Mouse (Mus musculus): ENCODE results near the gene Ap1m2. TPM values are rescaled to one million over a fixed set of nuclear protein-coding genes. Genes with fewer than 3 reads are reported as not detected.
"Not testable (repeated sequence)": the region's sequence is repeated elsewhere in the genome, so short reads cannot be mapped to it uniquely, and the experiment has no call there.

The Ap1m2 gene
- polyA plus RNA-seq, 1 experiment from 2014 or later = 1.2 TPM

- Histone ChIP-seq H3K4me1 (peaks cover 20% of the 10 kb centered on the region), H3K36me3 (replicated peaks) (no peaks in the 10 kb centered on the region), H3K4me2 (no peak overlapping the region), H3K9ac (no peak overlapping the region), H3K27me3 (replicated peaks) (no peaks in the 10 kb centered on the region), H3K9me3 (no peaks in the 10 kb centered on the region), H3K27ac (no peak overlapping the region), H3K4me3 (no peak overlapping the region)
- ATAC-seq (replicated peaks) = no peak
- 86% methylated on average over 8 of the region's 8 CpGs for WGBS
These were observed 24.4 kb upstream of the Ap1m2 start for GRCm38 (mm10) chr9:21336491-21336890.

- no peak overlapping the region for H3K4me3 ChIP-seq
These were observed 23.3 kb upstream of the Ap1m2 start for GRCm38 (mm10) chr9:21335391-21335790.

GRCm38 (mm10) chr9:21334747-21335146, 22.6 kb upstream of the Ap1m2 start:
- no peaks in the 10 kb centered on the region for H3K9me3 ChIP-seq
- no peak overlapping the region for H3K27ac ChIP-seq
- no peak overlapping the region for H3K9ac ChIP-seq
- H3K4me1 ChIP-seq = peaks cover 22% of the 10 kb centered on the region
- H3K27me3 ChIP-seq (replicated peaks) = no peaks in the 10 kb centered on the region
- H3K4me3 ChIP-seq = no peak overlapping the region
- ATAC-seq (replicated peaks) = no peak
- no peaks in the 10 kb centered on the region for H3K36me3 ChIP-seq (replicated peaks)
- H3K4me2 ChIP-seq = no peak overlapping the region

More at GRCm38 (mm10) chr9:21335391-21335790, 23.3 kb upstream of the Ap1m2 start:
- Histone ChIP-seq H3K4me2 (no peak overlapping the region), H3K36me3 (replicated peaks) (no peaks in the 10 kb centered on the region), H3K27me3 (replicated peaks) (no peaks in the 10 kb centered on the region), H3K9me3 (no peaks in the 10 kb centered on the region), H3K4me1 (peaks cover 20% of the 10 kb centered on the region), H3K9ac (no peak overlapping the region), H3K27ac (no peak overlapping the region)
- ATAC-seq (replicated peaks) = no peak
- WGBS = 84% methylated on average over 4 of the region's 4 CpGs

- no peak for ATAC-seq (replicated peaks)
- Histone ChIP-seq H3K4me3 (no peak overlapping the region), H3K27ac (no peak overlapping the region), H3K4me2 (no peak overlapping the region), H3K27me3 (replicated peaks) (no peaks in the 10 kb centered on the region), H3K36me3 (replicated peaks) (no peaks in the 10 kb centered on the region), H3K9ac (no peak overlapping the region), H3K4me1 (peaks cover 22% of the 10 kb centered on the region), H3K9me3 (no peaks in the 10 kb centered on the region)
- 93% methylated on average over 1 of the region's 1 CpGs for WGBS
These were observed 21.4 kb upstream of the Ap1m2 start for GRCm38 (mm10) chr9:21333523-21333922.

GRCm38 (mm10) chr9:21332161-21333061, 20.3 kb upstream of the Ap1m2 start:
- Histone ChIP-seq H3K27ac (0 out of 2 replicates have a peak overlapping the region, but pooled peaks have one; percentile 37), H3K36me3 (replicated peaks) (no peaks in the 10 kb centered on the region), H3K4me3 (no peak overlapping the region), H3K4me1 (peaks cover 20% of the 10 kb centered on the region; the same call in 1 of the 2 replicates), H3K9me3 (no peaks in the 10 kb centered on the region), H3K4me2 (no peak overlapping the region), H3K9ac (no peak overlapping the region), H3K27me3 (replicated peaks) (no peaks in the 10 kb centered on the region)
- WGBS = 24% methylated on average over 9 of the region's 9 CpGs
- ATAC-seq (replicated peaks) = peak; percentile 56

- Histone ChIP-seq H3K36me3 (replicated peaks) (no peaks in the 10 kb centered on the region), H3K27me3 (replicated peaks) (no peaks in the 10 kb centered on the region), H3K27ac (no peak overlapping the region), H3K9ac (no peak overlapping the region), H3K9me3 (no peaks in the 10 kb centered on the region), H3K4me1 (peaks cover 20% of the 10 kb centered on the region; the same call in 1 of the 2 replicates), H3K4me2 (no peak overlapping the region), H3K4me3 (no peak overlapping the region)
- WGBS = 83% methylated on average over 12 of the region's 12 CpGs
- ATAC-seq (replicated peaks) = no peak
These were observed 19.4 kb upstream of the Ap1m2 start for GRCm38 (mm10) chr9:21331365-21332140.

GRCm38 (mm10) chr9:21329699-21330289, 17.7 kb upstream of the Ap1m2 start:
- no peak for ATAC-seq (replicated peaks)
- no peaks in the 10 kb centered on the region for H3K9me3 ChIP-seq

GRCm38 (mm10) chr9:21329041-21329440, 16.9 kb upstream of the Ap1m2 start:
- Histone ChIP-seq H3K9ac (no peak overlapping the region), H3K4me1 (peaks cover 20% of the 10 kb centered on the region; the same call in 1 of the 2 replicates), H3K9me3 (no peaks in the 10 kb centered on the region), H3K27ac (no peak overlapping the region), H3K27me3 (replicated peaks) (no peaks in the 10 kb centered on the region), H3K4me2 (no peak overlapping the region), H3K36me3 (replicated peaks) (no peaks in the 10 kb centered on the region), H3K4me3 (no peak overlapping the region)
- WGBS = 67% methylated on average over 4 of the region's 5 CpGs
- ATAC-seq (replicated peaks) = no peak

More at GRCm38 (mm10) chr9:21329699-21330289, 17.7 kb upstream of the Ap1m2 start:
- Histone ChIP-seq H3K4me3 (no peak overlapping the region), H3K4me2 (no peak overlapping the region), H3K9ac (no peak overlapping the region), H3K27me3 (replicated peaks) (no peaks in the 10 kb centered on the region), H3K27ac (no peak overlapping the region), H3K4me1 (peaks cover 20% of the 10 kb centered on the region; the same call in 1 of the 2 replicates), H3K36me3 (replicated peaks) (no peaks in the 10 kb centered on the region)
- 89% methylated on average over 10 of the region's 10 CpGs for WGBS

GRCm38 (mm10) chr9:21328041-21328440, 15.9 kb upstream of the Ap1m2 start:
- Histone ChIP-seq H3K36me3 (replicated peaks) (no peaks in the 10 kb centered on the region), H3K9me3 (no peaks in the 10 kb centered on the region), H3K9ac (no peak overlapping the region), H3K4me2 (no peak overlapping the region), H3K4me3 (no peak overlapping the region), H3K27me3 (replicated peaks) (no peaks in the 10 kb centered on the region), H3K27ac (no peak overlapping the region), H3K4me1 (peaks cover 16% of the 10 kb centered on the region; the same call in 1 of the 2 replicates)
- WGBS = 81% methylated on average over 3 of the region's 3 CpGs
- no peak for ATAC-seq (replicated peaks)

GRCm38 (mm10) chr9:21327569-21327968, 15.4 kb upstream of the Ap1m2 start:
- Histone ChIP-seq H3K4me3 (no peak overlapping the region), H3K9ac (no peak overlapping the region), H3K4me1 (peaks cover 12% of the 10 kb centered on the region; the same call in 1 of the 2 replicates), H3K4me2 (no peak overlapping the region), H3K27me3 (replicated peaks) (no peaks in the 10 kb centered on the region), H3K27ac (no peak overlapping the region), H3K36me3 (replicated peaks) (no peaks in the 10 kb centered on the region), H3K9me3 (no peaks in the 10 kb centered on the region)
- ATAC-seq (replicated peaks) = no peak
- 80% methylated on average over 3 of the region's 3 CpGs for WGBS

GRCm38 (mm10) chr9:21324269-21324668, 12.1 kb upstream of the Ap1m2 start:
- H3K4me2 ChIP-seq = no peak overlapping the region
- H3K27ac ChIP-seq = no peak overlapping the region
- 95% methylated on average over 11 of the region's 11 CpGs for WGBS

GRCm38 (mm10) chr9:21322917-21323297, 10.8 kb upstream of the Ap1m2 start:
- not testable (repeated sequence) for ATAC-seq (replicated peaks); H3K27me3 ChIP-seq (replicated peaks); H3K9ac ChIP-seq; H3K4me2 ChIP-seq; H3K36me3 ChIP-seq (replicated peaks); H3K4me3 ChIP-seq; H3K27ac ChIP-seq; H3K9me3 ChIP-seq
- 95% methylated on average over 8 of the region's 8 CpGs for WGBS
- peaks cover 19% of the 10 kb centered on the region for H3K4me1 ChIP-seq

More at GRCm38 (mm10) chr9:21324269-21324668, 12.1 kb upstream of the Ap1m2 start:
- no peak for ATAC-seq (replicated peaks)
- Histone ChIP-seq H3K4me1 (peaks cover 19% of the 10 kb centered on the region), H3K4me3 (no peak overlapping the region), H3K27me3 (replicated peaks) (no peaks in the 10 kb centered on the region), H3K36me3 (replicated peaks) (no peaks in the 10 kb centered on the region), H3K9me3 (no peaks in the 10 kb centered on the region), H3K9ac (no peak overlapping the region)

Measured in midbrain, embryonic 15.5 days (tissue).